Mouse (Mus musculus): ENCODE results near the gene Actl11. TPM values are rescaled to one million over a fixed set of nuclear protein-coding genes. Genes with fewer than 3 reads are reported as not detected.

The Actl11 gene
- polyA plus RNA-seq, 1 experiment from 2014 or later: not detected

DNA sequence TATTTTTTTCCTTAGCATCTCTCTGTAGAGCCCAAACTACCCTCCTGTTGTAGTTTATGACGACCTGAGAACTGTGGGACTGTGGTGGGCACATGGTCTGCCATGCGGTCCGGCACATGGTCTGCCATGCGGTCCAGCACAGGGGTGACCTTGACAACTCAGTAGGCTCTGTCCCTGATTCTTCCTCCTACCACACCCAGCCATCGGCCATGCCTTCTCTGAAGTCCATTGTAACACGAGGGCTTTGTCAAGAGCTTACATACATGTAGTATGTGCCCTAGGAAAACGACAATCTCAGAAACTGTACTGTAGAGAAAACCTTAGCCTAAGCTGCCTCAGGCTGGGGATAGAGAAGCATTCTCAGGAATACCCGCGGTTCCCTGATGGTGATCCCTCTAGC lies 36.4 kb downstream of the Actl11 start:
- Histone ChIP-seq H3K9me3 (replicated peaks) (no peaks in the 10 kb centered on the region), H3K9ac (no peak overlapping the region), H3K36me3 (peaks cover 80% of the 10 kb centered on the region), H3K4me2 (no peak overlapping the region), H3K27me3 (no peaks in the 10 kb centered on the region), H3K4me1 (0 out of 2 replicates have a peak, but pooled peaks cover 5% of the 10 kb centered on the region), H3K27ac (no peak overlapping the region), H3K4me3 (replicated peaks) (no peak overlapping the region)
- WGBS: 93% methylated on average over 9 of the region's 9 CpGs
- no peak for ATAC-seq (replicated peaks; ENCODE audit: low FRiP score)

DNA sequence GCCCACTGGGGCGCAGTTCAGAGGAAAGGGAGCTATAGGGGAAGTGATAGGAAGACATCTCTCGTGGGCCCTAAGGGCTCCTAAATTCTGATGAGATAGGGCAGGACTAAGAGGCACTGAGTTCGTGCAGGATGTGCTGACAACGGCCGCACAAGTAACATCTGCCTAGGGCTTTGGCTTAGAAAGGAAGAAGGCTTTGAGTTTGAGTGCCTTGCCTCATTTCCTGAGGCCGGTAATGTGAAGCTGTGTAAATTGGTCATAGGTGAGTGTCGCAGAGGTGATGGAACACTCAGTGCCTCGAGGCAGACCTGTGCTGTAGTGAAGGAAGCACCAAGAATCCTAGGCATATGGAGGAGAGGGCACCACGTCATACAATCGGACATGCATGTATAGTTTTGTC lies 38.4 kb downstream of the Actl11 start:
- 88% methylated on average over 10 of the region's 10 CpGs for WGBS
- no peak overlapping the region for H3K4me3 ChIP-seq (replicated peaks)
- no peaks in the 10 kb centered on the region for H3K27me3 ChIP-seq
- H3K9ac ChIP-seq: no peak overlapping the region
- H3K9me3 ChIP-seq (replicated peaks): no peaks in the 10 kb centered on the region
- H3K27ac ChIP-seq: no peak overlapping the region
- no peak for ATAC-seq (replicated peaks; ENCODE audit: low FRiP score)
- H3K36me3 ChIP-seq: peaks cover 79% of the 10 kb centered on the region
- no peak overlapping the region for H3K4me2 ChIP-seq
- H3K4me1 ChIP-seq: 0 out of 2 replicates have a peak, but pooled peaks cover 5% of the 10 kb centered on the region

GRCm38 (mm10) chr9:107967437-107967836 lies 39.2 kb downstream of the Actl11 start:
- Histone ChIP-seq H3K27me3 (no peaks in the 10 kb centered on the region), H3K4me3 (replicated peaks) (no peak overlapping the region), H3K9me3 (replicated peaks) (no peaks in the 10 kb centered on the region), H3K9ac (no peak overlapping the region), H3K27ac (no peak overlapping the region), H3K36me3 (peaks cover 78% of the 10 kb centered on the region), H3K4me2 (no peak overlapping the region), H3K4me1 (0 out of 2 replicates have a peak, but pooled peaks cover 5% of the 10 kb centered on the region)
- 76% methylated on average over 6 of the region's 6 CpGs for WGBS
- no peak for ATAC-seq (replicated peaks; ENCODE audit: low FRiP score)

DNA sequence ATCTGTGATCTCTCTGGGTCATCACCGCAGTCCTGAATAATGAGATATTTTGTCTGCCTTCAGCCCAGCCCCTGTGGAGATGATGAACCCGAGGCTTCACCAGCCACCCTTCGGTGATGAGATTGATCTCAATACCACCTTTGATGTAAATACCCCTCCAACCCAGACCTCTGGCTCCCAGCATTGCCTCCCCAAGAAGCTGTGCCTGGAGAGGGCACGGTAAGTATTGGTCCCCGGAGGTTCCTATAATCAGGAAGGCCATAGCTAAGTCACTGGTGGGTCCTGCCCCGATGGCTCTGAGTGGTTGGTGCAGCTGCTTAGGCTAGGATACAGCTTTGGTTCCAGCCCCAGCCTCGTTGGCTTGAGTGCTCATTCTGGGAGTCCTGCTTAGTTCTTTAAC lies 40.3 kb downstream of the Actl11 start:
- Histone ChIP-seq H3K9ac (no peak overlapping the region), H3K27ac (no peak overlapping the region), H3K4me1 (0 out of 2 replicates have a peak, but pooled peaks cover 5% of the 10 kb centered on the region), H3K36me3 (peaks cover 68% of the 10 kb centered on the region), H3K4me2 (no peak overlapping the region), H3K4me3 (replicated peaks) (no peak overlapping the region), H3K9me3 (replicated peaks) (no peaks in the 10 kb centered on the region), H3K27me3 (no peaks in the 10 kb centered on the region)
- no peak for ATAC-seq (replicated peaks; ENCODE audit: low FRiP score)
- WGBS: 90% methylated on average over 7 of the region's 7 CpGs

- no peak overlapping the region for H3K4me3 ChIP-seq (replicated peaks)
- no peaks in the 10 kb centered on the region for H3K27me3 ChIP-seq
- peaks cover 54% of the 10 kb centered on the region for H3K36me3 ChIP-seq
- H3K9me3 ChIP-seq (replicated peaks): no peaks in the 10 kb centered on the region
- no peak for ATAC-seq (replicated peaks; ENCODE audit: low FRiP score)
- no peak overlapping the region for H3K9ac ChIP-seq
- WGBS: 80% methylated on average over 5 of the region's 5 CpGs
- H3K4me1 ChIP-seq: peaks cover 7% of the 10 kb centered on the region
- H3K4me2 ChIP-seq: no peak overlapping the region
- no peak overlapping the region for H3K27ac ChIP-seq
Observed at GRCm38 (mm10) chr9:107970311-107970710, 42.0 kb downstream of the Actl11 start.

DNA sequence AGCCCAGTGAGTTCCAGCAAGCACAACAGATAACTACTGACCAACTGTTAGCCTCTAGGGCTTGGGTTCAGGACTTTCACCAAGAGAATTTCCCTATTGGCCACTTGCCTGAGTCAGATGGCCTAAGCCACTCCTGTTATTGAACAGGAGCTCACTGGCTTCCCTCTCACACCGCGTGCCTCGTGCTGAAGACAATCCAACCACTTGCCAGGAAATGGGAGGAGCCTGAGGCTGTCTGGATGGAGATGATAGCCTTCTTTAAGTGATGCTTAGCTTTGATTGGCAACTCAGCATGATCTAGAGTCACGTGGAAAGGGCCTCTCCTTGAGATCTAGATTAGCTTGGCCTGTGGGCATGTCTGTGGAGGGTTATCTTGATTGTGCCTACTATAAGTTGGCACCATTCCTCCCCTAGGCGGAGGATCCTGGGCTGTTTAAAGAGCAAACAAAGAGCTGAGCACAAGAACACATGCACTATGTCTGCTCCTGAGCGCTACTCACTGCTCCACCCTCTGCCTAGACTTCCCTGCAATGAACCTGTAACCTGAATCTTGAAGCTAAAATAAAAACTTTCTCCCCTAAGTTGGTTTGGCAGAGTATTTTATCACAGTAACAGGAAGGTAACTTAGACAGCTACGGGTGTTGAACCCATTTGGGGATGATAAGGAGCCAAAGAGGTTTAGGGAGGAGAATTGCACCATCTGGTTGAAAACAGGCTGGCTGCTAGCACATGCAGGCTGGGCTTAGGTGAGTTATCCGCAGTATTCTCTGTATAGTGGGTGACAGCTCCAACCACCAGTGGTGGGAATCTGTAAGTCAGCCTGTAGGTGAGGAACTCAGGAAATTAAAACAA lies 43.6 kb downstream of the Actl11 start:
- ATAC-seq (replicated peaks; ENCODE audit: low FRiP score): peak; percentile 60; the same call in 1 of the 2 replicates
- H3K27me3 ChIP-seq: no peaks in the 10 kb centered on the region
- no peak overlapping the region for H3K27ac ChIP-seq
- H3K4me3 ChIP-seq (replicated peaks): no peak overlapping the region
- no peaks in the 10 kb centered on the region for H3K9me3 ChIP-seq (replicated peaks)
- H3K9ac ChIP-seq: no peak overlapping the region
- no peak overlapping the region for H3K4me2 ChIP-seq
- 65% methylated on average over 8 of the region's 8 CpGs for WGBS
- peaks cover 49% of the 10 kb centered on the region for H3K36me3 ChIP-seq
- peaks cover 13% of the 10 kb centered on the region for H3K4me1 ChIP-seq

- Histone ChIP-seq H3K27ac (peak overlapping the region; percentile 72), H3K36me3 (peaks cover 26% of the 10 kb centered on the region), H3K4me1 (peaks cover 13% of the 10 kb centered on the region), H3K9me3 (replicated peaks) (no peaks in the 10 kb centered on the region), H3K9ac (no peak overlapping the region), H3K4me2 (no peak overlapping the region), H3K4me3 (replicated peaks) (no peak overlapping the region), H3K27me3 (no peaks in the 10 kb centered on the region)
- no peak for ATAC-seq (replicated peaks; ENCODE audit: low FRiP score)
- WGBS: 78% methylated on average over 10 of the region's 10 CpGs
Observed at GRCm38 (mm10) chr9:107974491-107975171, 46.4 kb downstream of the Actl11 start.

GRCm38 (mm10) chr9:107975399-107976386 lies 47.4 kb downstream of the Actl11 start, which contains the start of gene Uba7:
TSS of gene Uba7 (plus strand) at chr9:107975505.
- Histone ChIP-seq H3K9ac (peak within 1 kb of the TSS; percentile 3; the same call in 1 of the 2 replicates), H3K4me3 (replicated peaks) (no peak within 1 kb of the TSS; the same call in 1 of the 2 replicates), H3K27me3 (no peaks in the 10 kb centered on the region), H3K9me3 (replicated peaks) (no peaks in the 10 kb centered on the region), H3K27ac (peak within 1 kb of the TSS; percentile 72), H3K4me2 (peak within 1 kb of the TSS; percentile 32), H3K36me3 (peaks cover 17% of the 10 kb centered on the region), H3K4me1 (peaks cover 15% of the 10 kb centered on the region)
- WGBS: 65% methylated on average over 12 of the region's 12 CpGs
- ATAC-seq (replicated peaks; ENCODE audit: low FRiP score): peak; percentile 69; the same call in 1 of the 2 replicates

DNA sequence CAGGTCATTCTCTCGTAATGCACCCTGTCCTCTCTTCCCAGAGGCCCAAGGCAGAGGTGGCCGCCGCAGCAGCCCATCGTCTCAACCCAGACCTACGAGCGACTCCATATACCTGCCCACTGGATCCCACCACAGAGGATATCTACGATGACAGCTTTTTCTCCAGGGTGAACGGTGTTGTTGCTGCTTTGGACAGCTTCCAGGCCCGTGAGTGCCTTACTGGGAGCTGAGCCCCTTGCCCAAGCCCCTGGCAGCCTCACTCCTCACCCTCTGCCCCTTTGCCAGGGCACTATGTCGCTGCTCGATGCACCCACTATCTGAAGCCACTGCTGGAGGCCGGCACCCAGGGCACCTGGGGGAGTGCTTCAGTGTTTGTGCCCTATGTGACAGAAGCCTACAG lies 50.5 kb downstream of the Actl11 start:
- Histone ChIP-seq H3K4me2 (no peak overlapping the region), H3K9ac (no peak overlapping the region), H3K36me3 (no peaks in the 10 kb centered on the region), H3K27me3 (no peaks in the 10 kb centered on the region), H3K27ac (no peak overlapping the region), H3K4me3 (replicated peaks) (no peak overlapping the region), H3K4me1 (peaks cover 47% of the 10 kb centered on the region), H3K9me3 (replicated peaks) (no peaks in the 10 kb centered on the region)
- no peak for ATAC-seq (replicated peaks; ENCODE audit: low FRiP score)
- 90% methylated on average over 12 of the region's 12 CpGs for WGBS
